Mouse (Mus musculus) kidney, adult 2 months (tissue): ENCODE data around the gene Traf7.
A peak's percentile ranks its signal among the peaks of the same experiment; 100 is the strongest.

Source experiments
- CTCF ChIP-seq: fragments of 200-500 bp; conservative IDR thresholded peaks from 2 replicates; pipeline ENCODE4 v1.5.1; 2011; ENCODE audit warnings: low read depth, mild to moderate bottlenecking, control low read depth, low read length, moderate library complexity, mixed read lengths; ENCODE audit not compliant: insufficient read depth, insufficient read length
- POLR2A ChIP-seq: fragments of 200-500 bp; IDR thresholded peaks from one replicate; pipeline ENCODE4 v1.6.1; 2011; ENCODE audit warnings: low read depth, low read length, control low read depth

- peak; percentile 62 for TF ChIP-seq POLR2A
- TF ChIP-seq CTCF = no peak
These were observed at the start of gene Traf7 for GRCm38 (mm10) chr17:24527723-24528559.
